Mouse (Mus musculus): ENCODE measurements around the gene Qtrt1. TPM values are rescaled to one million over a fixed set of nuclear protein-coding genes. Genes with fewer than 3 reads are reported as not detected.

Gene Qtrt1
- polyA plus RNA-seq, 1 experiment from 2014 or later: 17.4 TPM

- WGBS (ENCODE audit: insufficient replicate concordance): 68% methylated on average over 2 of the region's 2 CpGs
- ATAC-seq (ENCODE audit: insufficient read depth): no peak
- peaks cover 41% of the 10 kb centered on the region for H3K36me3 ChIP-seq (replicated peaks)
- H3K4me2 ChIP-seq: no peak overlapping the region
- peaks cover 29% of the 10 kb centered on the region for H3K4me1 ChIP-seq (replicated peaks)
- H3K27ac ChIP-seq (replicated peaks): no peak overlapping the region
- H3K27me3 ChIP-seq: no peaks in the 10 kb centered on the region
- no peak overlapping the region for H3K9ac ChIP-seq
- no peaks in the 10 kb centered on the region for H3K9me3 ChIP-seq (replicated peaks)
- H3K4me3 ChIP-seq (replicated peaks): no peak overlapping the region
Measured at GRCm38 (mm10) chr9:21419646-21420045, 8.0 kb downstream of the Qtrt1 start.

- H3K4me1 ChIP-seq (replicated peaks): peaks cover 61% of the 10 kb centered on the region
- peak within 1 kb of the TSS; percentile 92 for H3K4me2 ChIP-seq
- peak; percentile 99 for ATAC-seq (ENCODE audit: insufficient read depth)
- peak within 1 kb of the TSS; percentile 82 for H3K4me3 ChIP-seq (replicated peaks)
- H3K27me3 ChIP-seq: no peaks in the 10 kb centered on the region
- H3K9me3 ChIP-seq (replicated peaks): no peaks in the 10 kb centered on the region
- peaks cover 22% of the 10 kb centered on the region for H3K36me3 ChIP-seq (replicated peaks)
- H3K27ac ChIP-seq (replicated peaks): peak within 1 kb of the TSS; percentile 94
- peak within 1 kb of the TSS; percentile 95 for H3K9ac ChIP-seq
- under 1% methylated on average over 82 of the region's 82 CpGs for WGBS (ENCODE audit: insufficient replicate concordance)
Measured at GRCm38 (mm10) chr9:21424631-21425555, 13.3 kb downstream of the Qtrt1 start, which contains the start of gene Dnm2. Gene Dnm2 (plus strand): TSS chr9:21424908.

- H3K36me3 ChIP-seq (replicated peaks): peaks cover 15% of the 10 kb centered on the region; the same call in 1 of the 2 replicates
- H3K4me2 ChIP-seq: peak overlapping the region; percentile 92
- peak overlapping the region; percentile 82 for H3K4me3 ChIP-seq (replicated peaks)
- peak overlapping the region; percentile 94 for H3K27ac ChIP-seq (replicated peaks)
- ATAC-seq (ENCODE audit: insufficient read depth): no peak
- no peaks in the 10 kb centered on the region for H3K9me3 ChIP-seq (replicated peaks)
- WGBS (ENCODE audit: insufficient replicate concordance): 0% methylated on average over 6 of the region's 6 CpGs
- peaks cover 66% of the 10 kb centered on the region for H3K4me1 ChIP-seq (replicated peaks)
- H3K27me3 ChIP-seq: no peaks in the 10 kb centered on the region
- peak overlapping the region; percentile 95 for H3K9ac ChIP-seq
Measured at GRCm38 (mm10) chr9:21425556-21425945, 13.9 kb downstream of the Qtrt1 start.

GRCm38 (mm10) chr9:21426013-21426412 lies 14.4 kb downstream of the Qtrt1 start:
- no peaks in the 10 kb centered on the region for H3K9me3 ChIP-seq (replicated peaks)
- H3K27me3 ChIP-seq: no peaks in the 10 kb centered on the region
- ATAC-seq (ENCODE audit: insufficient read depth): no peak
- WGBS (ENCODE audit: insufficient replicate concordance): 0% methylated on average over 1 of the region's 1 CpGs
- peak overlapping the region; percentile 95 for H3K9ac ChIP-seq
- H3K27ac ChIP-seq (replicated peaks): peak overlapping the region; percentile 94
- peak overlapping the region; percentile 92 for H3K4me2 ChIP-seq
- H3K36me3 ChIP-seq (replicated peaks): peaks cover 11% of the 10 kb centered on the region; the same call in 1 of the 2 replicates
- peak overlapping the region; percentile 82 for H3K4me3 ChIP-seq (replicated peaks)
- peaks cover 70% of the 10 kb centered on the region for H3K4me1 ChIP-seq (replicated peaks)

- WGBS (ENCODE audit: insufficient replicate concordance): 32% methylated on average over 2 of the region's 2 CpGs
- Histone ChIP-seq H3K4me1 (replicated peaks) (peaks cover 75% of the 10 kb centered on the region), H3K27me3 (no peaks in the 10 kb centered on the region), H3K4me3 (replicated peaks) (peak overlapping the region; percentile 82), H3K9me3 (replicated peaks) (no peaks in the 10 kb centered on the region), H3K4me2 (peak overlapping the region; percentile 92), H3K27ac (replicated peaks) (peak overlapping the region; percentile 94), H3K36me3 (replicated peaks) (0 out of 2 replicates have a peak, but pooled peaks cover 9% of the 10 kb centered on the region), H3K9ac (peak overlapping the region; percentile 95)
- ATAC-seq (ENCODE audit: insufficient read depth): no peak
Measured at GRCm38 (mm10) chr9:21426525-21426924, 14.9 kb downstream of the Qtrt1 start.

- 80% methylated on average over 2 of the region's 2 CpGs for WGBS (ENCODE audit: insufficient replicate concordance)
- no peak for ATAC-seq (ENCODE audit: insufficient read depth)
- H3K27me3 ChIP-seq: no peaks in the 10 kb centered on the region
- no peak overlapping the region for H3K4me3 ChIP-seq (replicated peaks)
- peaks cover 72% of the 10 kb centered on the region for H3K4me1 ChIP-seq (replicated peaks)
- no peaks in the 10 kb centered on the region for H3K9me3 ChIP-seq (replicated peaks)
- no peak overlapping the region for H3K27ac ChIP-seq (replicated peaks)
- H3K36me3 ChIP-seq (replicated peaks): 0 out of 2 replicates have a peak, but pooled peaks cover 14% of the 10 kb centered on the region
- no peak overlapping the region for H3K9ac ChIP-seq
- no peak overlapping the region for H3K4me2 ChIP-seq
Measured at GRCm38 (mm10) chr9:21427773-21428172, 16.1 kb downstream of the Qtrt1 start.

GRCm38 (mm10) chr9:21428178-21428577 lies 16.5 kb downstream of the Qtrt1 start:
- no peak for ATAC-seq (ENCODE audit: insufficient read depth)
- Histone ChIP-seq H3K36me3 (replicated peaks) (0 out of 2 replicates have a peak, but pooled peaks cover 16% of the 10 kb centered on the region), H3K9ac (no peak overlapping the region), H3K4me2 (no peak overlapping the region), H3K27ac (replicated peaks) (no peak overlapping the region), H3K4me3 (replicated peaks) (no peak overlapping the region), H3K9me3 (replicated peaks) (no peaks in the 10 kb centered on the region), H3K27me3 (no peaks in the 10 kb centered on the region), H3K4me1 (replicated peaks) (peaks cover 69% of the 10 kb centered on the region)
- WGBS (ENCODE audit: insufficient replicate concordance): 83% methylated on average over 6 of the region's 6 CpGs

- Histone ChIP-seq H3K9me3 (replicated peaks) (no peaks in the 10 kb centered on the region), H3K4me2 (no peak overlapping the region), H3K27ac (replicated peaks) (no peak overlapping the region), H3K36me3 (replicated peaks) (peaks cover 19% of the 10 kb centered on the region; the same call in 1 of the 2 replicates), H3K4me1 (replicated peaks) (peaks cover 69% of the 10 kb centered on the region), H3K4me3 (replicated peaks) (no peak overlapping the region), H3K27me3 (no peaks in the 10 kb centered on the region), H3K9ac (no peak overlapping the region)
- no peak for ATAC-seq (ENCODE audit: insufficient read depth)
- WGBS (ENCODE audit: insufficient replicate concordance): 70% methylated on average over 7 of the region's 7 CpGs
Measured at GRCm38 (mm10) chr9:21430724-21431123, 19.1 kb downstream of the Qtrt1 start.

GRCm38 (mm10) chr9:21432066-21432465 lies 20.4 kb downstream of the Qtrt1 start:
- Histone ChIP-seq H3K9me3 (replicated peaks) (no peaks in the 10 kb centered on the region), H3K4me3 (replicated peaks) (no peak overlapping the region), H3K9ac (no peak overlapping the region), H3K36me3 (replicated peaks) (peaks cover 19% of the 10 kb centered on the region; the same call in 1 of the 2 replicates), H3K27me3 (no peaks in the 10 kb centered on the region), H3K4me2 (no peak overlapping the region), H3K27ac (replicated peaks) (no peak overlapping the region), H3K4me1 (replicated peaks) (peaks cover 69% of the 10 kb centered on the region)
- WGBS (ENCODE audit: insufficient replicate concordance): 82% methylated on average over 7 of the region's 7 CpGs
- no peak for ATAC-seq (ENCODE audit: insufficient read depth)

- Histone ChIP-seq H3K9me3 (replicated peaks) (no peaks in the 10 kb centered on the region), H3K4me1 (replicated peaks) (peaks cover 69% of the 10 kb centered on the region), H3K4me2 (no peak overlapping the region), H3K27ac (replicated peaks) (no peak overlapping the region), H3K9ac (no peak overlapping the region), H3K4me3 (replicated peaks) (no peak overlapping the region), H3K27me3 (no peaks in the 10 kb centered on the region), H3K36me3 (replicated peaks) (peaks cover 15% of the 10 kb centered on the region; the same call in 1 of the 2 replicates)
- 81% methylated on average over 8 of the region's 8 CpGs for WGBS (ENCODE audit: insufficient replicate concordance)
- no peak for ATAC-seq (ENCODE audit: insufficient read depth)
Measured at GRCm38 (mm10) chr9:21433766-21434165, 22.1 kb downstream of the Qtrt1 start.

GRCm38 (mm10) chr9:21434410-21434809 lies 22.8 kb downstream of the Qtrt1 start:
- Histone ChIP-seq H3K27me3 (no peaks in the 10 kb centered on the region), H3K4me1 (replicated peaks) (peaks cover 69% of the 10 kb centered on the region), H3K9me3 (replicated peaks) (no peaks in the 10 kb centered on the region), H3K27ac (replicated peaks) (no peak overlapping the region), H3K4me3 (replicated peaks) (no peak overlapping the region), H3K9ac (no peak overlapping the region), H3K4me2 (no peak overlapping the region), H3K36me3 (replicated peaks) (peaks cover 15% of the 10 kb centered on the region; the same call in 1 of the 2 replicates)
- 77% methylated on average over 2 of the region's 2 CpGs for WGBS (ENCODE audit: insufficient replicate concordance)
- no peak for ATAC-seq (ENCODE audit: insufficient read depth)

Data from liver, embryonic 15.5 days (tissue).